Mouse (Mus musculus): ENCODE data around the gene Gzmg.
A peak's percentile ranks its signal among the peaks of the same experiment; 100 is the strongest.
"Not testable (repeated sequence)": the region's sequence is repeated elsewhere in the genome, so short reads cannot be mapped to it uniquely, and the experiment has no call there.

Gene Gzmg

DNA sequence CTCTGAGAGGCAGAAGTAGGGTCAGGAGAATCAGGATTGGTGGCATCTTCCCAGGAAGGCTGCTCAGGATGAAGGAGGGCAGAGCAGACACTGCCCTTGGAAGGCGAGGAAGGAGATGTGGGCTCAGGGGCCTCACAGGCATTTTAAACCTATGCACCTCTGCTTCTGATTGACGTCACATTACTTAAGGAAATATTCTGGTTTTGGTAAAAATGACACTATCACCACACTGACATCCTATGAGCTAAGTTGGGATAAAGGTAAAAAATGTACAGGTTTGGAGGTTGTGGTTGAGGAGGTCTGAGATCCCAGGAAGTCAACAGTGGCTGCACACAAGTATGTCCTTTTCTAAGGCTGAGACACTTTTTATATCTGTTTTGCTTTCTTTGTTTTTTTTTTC is at the start of gene Gzmg:
Gene Gzmg, minus strand, starts transcription at position 101 of the 400 bp plus-strand sequence.
- not testable (repeated sequence) for DNase-seq (ENCODE audit: low spot score in 2 of 2)

DNA sequence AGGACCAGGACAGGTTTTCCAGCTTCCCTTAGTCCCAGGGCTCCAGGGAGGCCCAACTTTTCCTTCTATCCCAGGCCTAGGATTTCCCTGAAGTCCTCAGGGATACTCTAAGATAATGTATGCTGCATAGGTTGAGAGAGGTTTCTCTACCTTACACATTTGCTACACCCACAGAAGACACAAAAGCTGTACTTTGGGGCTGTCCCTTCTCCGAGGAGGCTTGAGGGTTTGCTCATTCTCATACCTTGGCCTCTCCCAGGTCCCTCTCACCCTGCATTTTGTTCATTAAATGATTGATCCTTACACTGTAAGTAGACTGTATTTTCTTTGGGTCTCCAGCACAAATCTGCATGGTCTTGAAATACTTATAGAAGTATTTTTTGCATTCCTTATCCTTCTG is 46.2 kb upstream of the Gzmg start:
- no peak for DNase-seq (ENCODE audit: low spot score in 2 of 2)

DNA sequence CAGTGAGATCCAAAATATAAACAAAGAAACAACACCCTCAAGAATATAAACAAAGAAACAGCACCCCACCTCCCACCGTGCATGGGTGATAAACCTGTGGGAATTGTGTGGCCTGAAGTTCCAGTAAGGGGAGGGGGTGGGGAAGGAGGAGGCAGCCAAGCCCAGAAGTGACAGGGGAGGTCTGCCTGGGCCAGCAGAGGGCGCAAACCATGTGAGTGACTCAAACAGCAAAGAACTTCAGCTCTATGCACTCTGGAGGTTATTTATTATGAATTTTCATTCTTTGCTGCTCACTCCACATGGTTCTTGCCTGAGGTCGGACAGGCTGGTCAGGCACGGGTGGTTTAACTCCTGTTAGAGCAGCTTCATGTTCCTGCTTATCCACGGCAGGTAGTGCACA is 45.6 kb upstream of the Gzmg start:
- DNase-seq (ENCODE audit: low spot score in 2 of 2), result peak in 1 of 2 experiments; percentile 26

DNA sequence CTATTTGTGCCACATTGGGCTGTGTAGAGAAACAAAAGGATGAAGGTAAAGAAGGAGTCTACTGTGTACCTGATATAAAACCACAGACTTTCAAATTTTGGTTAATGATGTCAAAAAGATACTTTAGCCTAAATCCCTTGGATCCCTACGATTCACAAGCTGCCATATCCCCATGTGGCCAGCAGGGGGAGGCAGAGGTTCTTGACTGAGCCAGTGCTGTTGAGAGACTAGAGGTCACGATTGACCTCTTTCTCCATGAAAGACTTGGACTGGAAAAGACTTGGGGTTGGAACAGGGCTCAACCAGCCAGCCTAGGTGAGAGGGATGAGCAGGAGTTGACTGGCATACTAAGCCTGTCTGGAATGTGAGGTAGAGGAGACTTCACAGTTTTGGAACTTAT is 44.6 kb upstream of the Gzmg start:
- DNase-seq (ENCODE audit: low spot score in 2 of 2), result peak; percentile 40 to 65

DNA sequence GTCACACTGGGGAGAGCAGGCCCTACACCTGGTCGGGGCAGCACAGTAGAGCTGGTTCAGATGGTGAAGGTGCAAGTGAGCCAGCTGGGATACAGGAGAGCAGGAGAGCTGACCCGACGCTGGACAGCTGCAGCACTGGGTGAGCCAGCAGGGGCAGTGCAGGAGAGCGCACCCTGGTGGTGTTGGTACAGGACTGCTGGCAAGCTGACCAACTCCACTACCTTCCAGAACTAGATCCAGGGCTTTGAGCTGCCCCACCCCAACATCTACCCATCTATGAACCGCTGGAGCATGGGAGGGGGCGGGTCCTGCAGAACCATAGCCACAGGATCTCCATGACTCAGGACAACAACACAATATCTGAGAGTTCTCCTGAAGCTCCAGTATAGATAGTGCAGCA is 27.6 kb upstream of the Gzmg start:
- DNase-seq (ENCODE audit: low spot score in 2 of 2), result no peak

DNA sequence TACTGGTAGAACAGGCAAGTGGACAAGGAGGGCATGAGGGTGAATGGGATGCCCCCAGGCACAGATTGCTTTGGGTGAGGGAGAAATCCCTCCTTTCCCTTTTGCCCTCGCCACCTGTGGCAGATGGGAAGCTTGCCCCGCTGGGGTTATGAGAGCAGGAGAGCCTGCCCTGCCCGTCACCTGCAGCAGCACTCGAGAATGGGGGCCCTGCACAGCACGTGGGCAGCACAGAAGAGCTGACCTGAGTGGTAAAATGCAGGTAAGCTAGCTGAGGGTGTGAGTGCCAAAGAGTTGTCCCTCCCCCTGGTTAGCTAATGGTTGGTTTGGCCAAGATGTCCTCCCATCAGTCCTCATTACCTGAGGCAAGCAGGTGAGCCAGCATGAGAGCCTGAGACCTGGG is 27.1 kb upstream of the Gzmg start:
- peak in 1 of 2 experiments; percentile 8 for DNase-seq (ENCODE audit: low spot score in 2 of 2)

DNA sequence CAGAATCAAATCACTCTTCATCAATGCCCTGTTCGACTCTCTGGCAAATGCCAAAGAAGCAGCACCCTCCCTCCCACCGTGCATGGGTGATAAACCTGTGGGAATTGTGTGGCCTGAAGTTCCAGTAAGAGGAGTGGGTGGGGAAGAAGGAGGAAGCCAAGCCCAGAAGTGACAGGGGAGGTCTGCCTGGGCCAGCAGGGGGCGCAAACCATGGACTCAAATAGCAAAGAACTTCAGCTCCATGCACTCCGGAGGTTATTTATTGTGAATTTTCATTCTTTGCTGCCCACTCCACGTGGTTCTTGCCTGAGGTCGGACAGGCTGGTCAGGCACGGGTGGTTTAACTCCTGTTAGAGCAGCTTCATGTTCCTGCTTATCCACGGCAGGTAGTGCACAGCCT is 18.3 kb upstream of the Gzmg start:
- not testable (repeated sequence) for DNase-seq (ENCODE audit: low spot score in 2 of 2)

DNA sequence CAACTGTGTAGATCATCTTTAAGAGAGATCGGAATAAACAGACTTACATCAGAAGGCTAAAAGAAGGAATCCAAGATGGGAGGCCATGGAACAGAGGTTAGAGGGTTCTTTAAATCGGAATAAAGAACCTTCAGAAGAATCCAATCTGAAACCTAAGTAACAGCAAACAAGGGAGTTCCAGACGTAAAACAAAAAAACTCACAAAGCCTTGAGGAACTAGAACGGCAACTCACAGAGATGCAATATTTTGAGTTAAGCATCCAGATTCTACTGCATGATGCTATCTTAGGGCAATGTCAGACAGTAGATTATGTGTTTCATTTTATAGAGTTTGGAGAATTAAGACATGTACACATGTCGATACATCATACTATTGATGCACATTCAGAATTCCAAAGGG is 15.1 kb upstream of the Gzmg start, which contains the start of gene Gzmn:
Gene Gzmn, minus strand, starts transcription at position 101 of the 400 bp plus-strand sequence.
- no peak for DNase-seq (ENCODE audit: low spot score in 2 of 2)

DNA sequence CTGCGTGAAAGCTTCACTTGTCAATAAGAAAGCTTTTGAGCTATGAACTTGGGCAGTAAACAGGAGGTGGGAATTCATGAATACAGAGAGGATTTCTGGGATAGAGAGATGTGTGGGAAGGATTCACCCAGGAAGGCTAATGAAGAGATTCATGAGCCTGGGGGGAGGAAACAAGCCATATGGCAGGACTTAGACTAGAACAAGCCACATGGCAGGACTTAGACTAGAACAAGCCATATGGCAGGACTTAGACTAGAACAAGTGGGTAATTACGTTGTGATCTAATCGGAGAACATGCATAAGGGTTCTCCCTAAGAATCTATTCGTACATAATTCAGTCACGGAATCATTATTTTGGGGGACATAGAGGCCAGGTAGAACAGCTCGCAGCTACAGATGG is 14.0 kb upstream of the Gzmg start:
- DNase-seq (ENCODE audit: low spot score in 2 of 2), result no peak

DNA sequence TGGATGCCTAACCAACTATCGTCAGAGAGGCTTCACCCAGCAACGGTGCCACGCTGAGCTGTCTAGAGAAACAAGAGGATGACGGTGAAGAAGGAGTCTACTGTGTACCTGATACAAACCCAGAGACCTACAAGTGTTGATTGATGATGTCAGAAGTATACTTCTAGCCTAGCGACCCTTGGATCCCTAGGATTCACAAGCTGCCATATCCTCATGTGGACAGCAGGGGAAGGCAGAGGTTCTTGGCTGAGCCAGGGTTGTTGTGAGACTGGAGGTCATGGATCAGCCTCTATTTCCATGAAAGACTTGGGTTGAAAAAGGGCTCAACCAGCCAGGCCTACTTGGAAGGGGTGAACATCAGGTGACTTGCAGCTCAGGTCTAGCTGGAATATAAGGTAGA is 13.4 kb upstream of the Gzmg start:
- DNase-seq (ENCODE audit: low spot score in 2 of 2), result no peak

DNA sequence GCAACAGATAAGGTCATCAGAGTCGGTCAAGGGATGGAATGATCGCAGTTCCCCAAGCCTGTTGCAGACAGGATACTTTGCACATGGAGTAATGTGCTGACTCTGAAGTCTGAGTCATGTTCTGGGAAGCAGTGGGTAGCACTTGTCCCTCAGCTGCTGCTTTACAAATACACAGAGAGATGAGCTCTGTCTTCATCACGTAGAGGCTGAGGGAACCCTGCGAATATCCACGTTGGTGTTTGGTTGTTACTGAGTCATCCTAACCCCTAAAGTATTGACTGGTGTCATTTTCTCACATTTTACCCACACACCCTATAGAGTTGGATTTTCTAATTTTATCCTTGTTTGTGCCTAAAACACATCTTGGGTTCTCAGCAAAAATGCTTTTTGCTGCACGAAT is 8.6 kb upstream of the Gzmg start:
- no peak for DNase-seq (ENCODE audit: low spot score in 2 of 2)

DNA sequence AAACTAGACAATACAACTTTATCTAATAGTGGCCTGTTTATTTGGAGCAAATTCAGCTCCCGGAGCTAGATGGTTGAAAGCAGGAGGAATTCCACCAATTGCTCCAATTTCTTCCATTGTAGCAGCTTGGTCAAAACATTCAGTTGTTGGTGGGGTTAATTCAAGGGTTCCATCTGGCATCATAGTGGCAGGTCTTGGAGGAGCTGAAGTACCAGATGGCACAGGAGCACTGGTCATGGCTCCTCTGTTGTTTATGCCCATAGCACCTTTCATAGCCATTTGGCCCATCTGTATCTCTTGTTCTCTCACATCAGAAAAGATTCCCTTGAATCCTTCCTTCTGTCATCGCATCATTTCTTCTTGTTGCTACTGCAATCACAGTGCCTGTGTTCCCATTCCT is 2.7 kb upstream of the Gzmg start:
- DNase-seq (ENCODE audit: low spot score in 2 of 2), result no peak

DNA sequence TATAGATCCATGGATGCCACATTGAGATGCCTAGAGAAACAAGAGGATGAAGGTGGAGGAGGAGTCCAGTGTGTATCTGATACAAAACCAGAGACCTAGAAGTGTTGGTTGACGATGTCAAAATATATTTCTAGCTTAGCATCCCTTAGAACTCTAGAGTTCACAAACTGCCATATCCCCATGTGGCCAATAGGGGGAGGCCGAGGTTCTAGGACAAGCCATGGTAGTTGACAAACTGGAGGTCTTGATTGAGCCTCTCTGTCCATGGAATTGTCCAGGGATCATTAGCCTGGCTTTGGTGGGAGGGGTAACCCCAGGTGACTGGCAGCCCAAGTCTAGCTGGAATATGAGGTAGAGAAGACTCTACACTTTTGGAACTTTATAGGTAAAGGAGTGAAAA is 4.0 kb downstream of the Gzmg start:
- no peak for DNase-seq (ENCODE audit: low spot score in 2 of 2)

DNA sequence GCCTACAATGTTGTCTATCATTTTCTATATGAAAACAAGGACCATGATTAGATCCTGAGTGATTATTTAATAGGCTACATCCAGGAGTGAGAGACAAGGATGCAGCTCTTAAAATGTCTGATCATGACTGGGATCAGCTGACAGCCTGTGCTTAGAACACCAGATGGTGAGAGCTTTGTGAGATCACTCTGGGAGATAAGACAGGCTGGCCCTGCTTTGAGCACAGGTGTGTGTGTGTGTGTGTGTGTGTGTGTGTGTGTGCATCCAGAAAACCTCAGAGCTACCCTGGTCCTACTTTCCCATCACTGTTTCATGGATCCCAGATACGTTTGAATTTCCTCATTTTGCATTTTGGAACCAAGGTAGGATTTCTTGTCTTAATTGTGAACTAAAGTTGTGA is 25.7 kb downstream of the Gzmg start:
- not testable (repeated sequence) for DNase-seq (ENCODE audit: low spot score in 2 of 2)

DNA sequence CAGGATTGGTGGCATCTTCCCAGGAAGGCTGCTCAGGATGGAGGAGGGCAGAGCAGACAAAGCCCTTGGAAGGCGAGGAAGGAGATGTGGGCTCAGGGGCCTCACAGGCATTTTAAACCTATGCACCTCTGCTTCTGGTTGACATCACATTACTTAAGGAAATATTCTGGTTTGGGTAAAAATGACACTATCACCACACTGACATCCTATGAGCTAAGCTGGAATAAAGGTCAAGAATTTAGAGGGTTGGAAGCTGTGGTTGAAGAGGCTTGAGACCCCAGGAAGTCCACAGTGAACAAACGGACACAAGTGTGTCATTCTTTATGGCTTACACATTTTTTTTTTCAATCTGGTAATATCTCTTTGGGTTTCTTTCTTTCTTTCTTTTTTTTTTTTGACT is 26.9 kb downstream of the Gzmg start, which contains the start of gene Gzmd:
Gene Gzmd, minus strand, starts transcription at position 101 of the 400 bp plus-strand sequence.
- not testable (repeated sequence) for DNase-seq (ENCODE audit: low spot score in 2 of 2)

DNA sequence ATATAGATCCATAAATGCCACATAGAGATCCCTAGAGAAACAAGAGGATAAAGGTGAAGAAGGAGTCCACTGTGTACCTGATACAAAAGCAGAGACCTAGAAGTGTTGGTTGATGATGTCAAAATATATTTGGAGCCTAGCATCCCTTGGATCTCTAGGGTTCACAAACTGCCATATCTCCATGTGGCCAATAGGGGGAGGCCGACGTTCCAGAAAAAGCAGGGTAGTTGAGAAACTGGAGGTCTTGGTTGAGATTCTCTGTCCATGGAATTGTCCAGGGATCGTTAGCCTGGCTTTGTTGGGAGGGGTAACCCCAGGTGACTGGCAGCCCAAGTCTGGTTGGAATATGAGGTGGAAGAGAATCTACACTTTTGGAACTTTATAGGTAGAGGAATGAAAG is 31.0 kb downstream of the Gzmg start:
- no peak for DNase-seq (ENCODE audit: low spot score in 2 of 2)

DNA sequence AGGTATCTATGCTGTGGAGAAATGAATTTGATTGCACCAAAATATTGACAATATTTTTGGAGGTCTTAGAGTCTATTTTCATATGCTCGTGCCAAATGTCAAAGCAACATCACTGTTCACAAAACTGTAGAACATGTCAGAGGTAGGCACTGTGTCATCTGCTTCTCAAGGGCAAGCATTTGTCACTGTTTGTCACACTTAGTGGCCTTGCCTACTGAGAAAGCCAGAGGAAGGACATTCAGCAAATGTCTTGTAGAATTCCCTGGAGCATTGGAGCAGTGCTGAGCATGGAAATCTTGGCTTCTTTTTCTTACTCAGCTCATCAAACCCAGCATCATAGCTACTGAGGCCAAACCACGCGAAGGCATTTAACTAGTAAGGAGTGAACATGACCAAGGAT is 35.9 kb downstream of the Gzmg start:
- DNase-seq (ENCODE audit: low spot score in 2 of 2), result no peak

DNA sequence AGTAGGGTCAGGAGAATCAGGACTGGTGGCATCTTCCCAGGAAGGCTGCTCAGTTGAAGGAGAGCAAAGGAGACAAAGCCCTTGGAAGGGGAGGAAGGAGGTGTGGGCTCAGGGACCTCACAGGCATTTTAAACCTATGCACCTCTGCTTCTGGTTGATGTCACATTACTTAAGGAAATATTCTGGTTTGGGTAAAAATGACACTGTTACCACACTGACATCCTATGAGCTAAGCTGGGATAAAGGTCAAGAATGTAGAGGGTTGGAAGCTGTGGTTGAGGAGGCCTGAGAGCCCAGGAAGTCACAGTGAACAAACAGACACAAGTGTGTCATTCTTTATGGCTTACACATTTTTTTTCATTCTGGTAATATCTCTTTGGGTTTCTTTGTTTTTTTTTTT is 38.9 kb downstream of the Gzmg start, which contains the start of gene Gzme:
Gene Gzme, minus strand, starts transcription at position 101 of the 400 bp plus-strand sequence.
- no peak for DNase-seq (ENCODE audit: low spot score in 2 of 2)

DNA sequence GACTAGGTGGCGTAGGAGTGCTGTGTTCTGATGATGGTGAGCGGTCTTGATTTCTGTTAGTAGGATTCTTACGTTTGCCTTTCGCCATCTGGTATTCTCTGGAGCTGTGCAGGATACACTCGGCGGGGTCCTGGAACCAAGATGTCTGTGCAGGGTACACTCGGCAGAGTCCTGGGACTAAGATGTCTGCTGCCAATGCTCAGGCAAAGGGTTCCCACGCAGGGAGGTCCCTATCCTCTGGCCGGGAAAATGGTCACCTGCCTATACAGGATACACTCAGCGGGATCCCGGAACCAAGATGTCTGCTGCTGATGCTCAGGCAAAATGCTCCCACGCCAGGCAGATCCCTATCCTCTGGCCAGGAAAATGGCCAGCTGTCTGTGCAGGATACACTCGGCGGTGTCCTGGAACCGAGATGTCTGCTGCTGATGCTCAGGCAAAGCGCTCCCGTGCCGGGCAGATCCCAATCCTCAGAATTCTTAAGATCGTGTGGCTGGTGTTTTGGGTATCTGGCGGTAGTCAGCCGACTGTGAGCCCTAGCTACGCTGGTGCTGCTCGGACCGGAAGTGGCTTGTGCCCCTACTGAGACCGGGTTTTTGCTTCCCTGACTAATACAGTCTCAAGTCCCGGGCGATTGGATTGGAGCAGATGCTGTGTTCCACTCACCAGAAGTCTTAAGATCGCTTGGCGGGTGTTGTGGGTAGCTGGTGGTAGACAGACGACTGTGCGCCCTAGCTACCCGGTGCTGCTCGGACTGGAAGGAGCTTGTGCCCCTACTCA is 43.7 kb downstream of the Gzmg start:
- DNase-seq (ENCODE audit: low spot score in 2 of 2), result not testable (repeated sequence)

Data from right cerebral cortex, postnatal 10 days (tissue).